Mouse (Mus musculus): ENCODE data around the gene Gm10799. TPM values are rescaled to one million over a fixed set of nuclear protein-coding genes. Genes with fewer than 3 reads are reported as not detected.
"Not testable (repeated sequence)": the region's sequence is repeated elsewhere in the genome, so short reads cannot be mapped to it uniquely, and the experiment has no call there.

The Gm10799 gene
- total RNA-seq, 2 experiments from 2014 or later = not detected

GRCm38 (mm10) chr2:104096256-104096655 is 27.9 kb upstream of the Gm10799 start:
- intact Hi-C loops (cut with DNase I) = no loop called here

DNA sequence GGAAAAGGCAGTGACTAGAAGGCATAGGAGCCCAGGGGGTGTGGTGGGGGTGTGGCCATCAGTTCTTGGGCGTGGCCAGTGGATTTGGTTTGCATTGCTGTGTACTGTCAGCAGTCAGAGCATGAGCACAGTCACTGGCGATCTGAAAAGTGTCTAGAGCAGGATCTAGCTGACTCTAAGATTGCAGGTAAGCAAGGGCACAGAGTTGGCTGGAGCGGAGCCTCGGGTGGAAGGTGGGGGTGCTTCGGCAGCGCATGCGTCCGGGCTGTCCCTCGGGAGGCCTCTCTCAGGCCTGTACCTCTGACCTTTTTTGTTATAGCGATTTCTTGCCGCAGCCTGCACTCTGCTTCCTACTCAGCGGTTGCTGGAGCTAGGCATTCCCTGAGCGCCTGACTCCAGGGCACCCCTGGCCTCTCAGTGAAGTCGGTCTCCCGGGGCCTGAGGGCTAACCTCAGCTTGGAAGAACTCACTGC is 27.4 kb upstream of the Gm10799 start, which contains the start of gene Cd59a:
Cd59a (plus strand) TSS at position 61 of the 473 bp plus-strand sequence.
- intact Hi-C loops (cut with DNase I) = loop anchor here (1.0 kb wide), 1 partner anchor 27 kb away; the partner anchor contains the start of gene Gm10799
- no peak for TF ChIP-seq CTCF (IDR thresholded peaks at IDR 0.05)

More at GRCm38 (mm10) chr2:104096256-104096655, 27.9 kb upstream of the Gm10799 start:
- Histone ChIP-seq H3K4me3 (peak overlapping the region; percentile 48), H3K27ac (peak overlapping the region; percentile 66; the same call in 1 of the 2 replicates)
- DNase-seq (ENCODE audit: extremely low spot score in 1 of 2, low spot score in 2 of 2) = no peak
- no peak for TF ChIP-seq CTCF (IDR thresholded peaks at IDR 0.05)

DNA sequence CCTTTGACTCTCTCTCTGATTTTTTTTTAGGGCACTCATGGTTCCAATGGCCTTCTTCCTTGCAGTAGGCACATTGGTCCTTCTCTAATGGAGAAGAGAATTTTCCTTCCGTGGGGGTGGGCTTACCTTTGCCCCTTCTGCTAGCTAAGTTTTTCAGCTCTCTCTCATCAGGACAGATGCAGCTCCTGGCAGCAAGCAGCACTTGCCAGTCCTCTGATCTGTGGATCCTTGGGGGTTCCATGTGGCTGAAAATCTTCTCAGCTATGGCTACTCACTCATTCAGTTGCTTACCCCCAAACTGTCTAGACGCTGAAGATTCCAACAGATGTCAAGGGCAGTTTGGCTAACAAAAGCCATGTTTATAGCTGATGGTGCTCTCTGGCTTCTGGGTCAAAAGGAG is 25.0 kb upstream of the Gm10799 start:
- no peak for DNase-seq (ENCODE audit: extremely low spot score in 1 of 2, low spot score in 2 of 2)
- no peak overlapping the region for H3K27ac ChIP-seq
- no peak for TF ChIP-seq CTCF (IDR thresholded peaks at IDR 0.05)
- intact Hi-C loops (cut with DNase I) = no loop called here
- H3K4me3 ChIP-seq = no peak overlapping the region

More for the DNA sequence above, 27.4 kb upstream of the Gm10799 start, which contains the start of gene Cd59a:
- Histone ChIP-seq H3K27ac (peak within 1 kb of the TSS; percentile 66), H3K4me3 (peak within 1 kb of the TSS; percentile 48)
- DNase-seq (ENCODE audit: extremely low spot score in 1 of 2, low spot score in 2 of 2) = peak; percentile 35 to 41

GRCm38 (mm10) chr2:104087562-104087961 is 19.2 kb upstream of the Gm10799 start:
- H3K4me3 ChIP-seq; DNase-seq (ENCODE audit: extremely low spot score in 1 of 2, low spot score in 2 of 2); H3K27ac ChIP-seq; intact Hi-C loops (cut with DNase I): not testable (repeated sequence)

GRCm38 (mm10) chr2:104084027-104084426 is 15.7 kb upstream of the Gm10799 start:
- DNase-seq (ENCODE audit: extremely low spot score in 1 of 2, low spot score in 2 of 2); intact Hi-C loops (cut with DNase I); H3K4me3 ChIP-seq; H3K27ac ChIP-seq: not testable (repeated sequence)

DNA sequence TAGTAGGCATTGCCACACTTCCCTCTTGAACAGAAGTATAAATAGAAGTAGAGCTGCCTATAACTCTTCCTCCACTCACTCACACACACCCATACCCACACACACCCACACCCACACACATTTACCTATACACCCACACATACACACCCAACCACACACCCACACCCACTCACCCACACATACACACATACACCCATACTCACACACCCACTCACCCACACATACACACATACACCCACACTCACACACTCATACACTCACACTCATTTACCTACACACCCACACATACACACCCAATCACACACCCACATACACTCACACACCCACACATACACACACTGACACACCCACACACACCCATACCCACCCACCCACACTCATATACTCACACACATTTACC is 14.1 kb upstream of the Gm10799 start:
- Histone ChIP-seq H3K27ac (no peak overlapping the region), H3K4me3 (no peak overlapping the region)
- no peak for TF ChIP-seq CTCF (IDR thresholded peaks at IDR 0.05)
- no peak for DNase-seq (ENCODE audit: extremely low spot score in 1 of 2, low spot score in 2 of 2)
- intact Hi-C loops (cut with DNase I) = no loop called here

- intact Hi-C loops (cut with DNase I); H3K4me3 ChIP-seq; H3K27ac ChIP-seq; DNase-seq (ENCODE audit: extremely low spot score in 1 of 2, low spot score in 2 of 2): not testable (repeated sequence)
Measured at GRCm38 (mm10) chr2:104081436-104082050, 13.2 kb upstream of the Gm10799 start.

- intact Hi-C loops (cut with DNase I); H3K4me3 ChIP-seq; H3K27ac ChIP-seq; DNase-seq (ENCODE audit: extremely low spot score in 1 of 2, low spot score in 2 of 2): not testable (repeated sequence)
Measured at GRCm38 (mm10) chr2:104078285-104078684, 9.9 kb upstream of the Gm10799 start.

GRCm38 (mm10) chr2:104069704-104070185 is 1.4 kb upstream of the Gm10799 start, which contains the start of gene Cd59b:
TSS of gene Cd59b (plus strand) at chr2:104069849.
- intact Hi-C loops (cut with DNase I) = no loop called here
- Histone ChIP-seq H3K4me3 (peak within 1 kb of the TSS; percentile 16), H3K27ac (no peak within 1 kb of the TSS)
- no peak for TF ChIP-seq CTCF (IDR thresholded peaks at IDR 0.05)
- DNase-seq (ENCODE audit: extremely low spot score in 1 of 2, low spot score in 2 of 2) = no peak

GRCm38 (mm10) chr2:104065526-104065925 is 2.8 kb downstream of the Gm10799 start, which contains the start of gene Gm10912:
TSS of gene Gm10912 (plus strand) at chr2:104065826.
- intact Hi-C loops (cut with DNase I); H3K27ac ChIP-seq; DNase-seq (ENCODE audit: extremely low spot score in 1 of 2, low spot score in 2 of 2); H3K4me3 ChIP-seq: not testable (repeated sequence)

- no peak for TF ChIP-seq CTCF (IDR thresholded peaks at IDR 0.05)
- intact Hi-C loops (cut with DNase I) = no loop called here
- H3K27ac ChIP-seq = no peak overlapping the region
- DNase-seq (ENCODE audit: extremely low spot score in 1 of 2, low spot score in 2 of 2) = no peak
- H3K4me3 ChIP-seq = no peak overlapping the region
Measured at GRCm38 (mm10) chr2:104064152-104064551, 4.2 kb downstream of the Gm10799 start.

DNA sequence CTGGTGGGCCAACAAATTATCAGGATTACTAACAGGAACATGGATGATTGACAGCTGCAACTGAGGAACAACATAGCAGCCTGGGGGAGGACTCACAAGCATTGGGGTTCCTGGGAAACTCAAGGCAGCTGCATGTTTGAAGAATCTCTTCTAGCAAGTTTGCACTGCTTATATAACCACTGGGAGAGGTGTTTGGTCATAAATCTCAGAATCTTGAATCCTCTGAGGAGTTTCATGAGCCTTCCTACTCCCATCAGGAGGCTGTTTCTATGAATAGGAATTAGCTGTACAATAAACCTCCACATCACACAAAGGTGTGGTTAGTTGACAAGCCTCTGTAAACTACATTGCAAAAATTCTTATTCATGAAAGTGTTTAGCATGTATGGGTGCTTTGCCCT is 5.7 kb downstream of the Gm10799 start:
- DNase-seq (ENCODE audit: extremely low spot score in 1 of 2, low spot score in 2 of 2) = no peak
- TF ChIP-seq CTCF (IDR thresholded peaks at IDR 0.05) = no peak
- no peak overlapping the region for H3K4me3 ChIP-seq
- H3K27ac ChIP-seq = no peak overlapping the region
- intact Hi-C loops (cut with DNase I) = no loop called here

DNA sequence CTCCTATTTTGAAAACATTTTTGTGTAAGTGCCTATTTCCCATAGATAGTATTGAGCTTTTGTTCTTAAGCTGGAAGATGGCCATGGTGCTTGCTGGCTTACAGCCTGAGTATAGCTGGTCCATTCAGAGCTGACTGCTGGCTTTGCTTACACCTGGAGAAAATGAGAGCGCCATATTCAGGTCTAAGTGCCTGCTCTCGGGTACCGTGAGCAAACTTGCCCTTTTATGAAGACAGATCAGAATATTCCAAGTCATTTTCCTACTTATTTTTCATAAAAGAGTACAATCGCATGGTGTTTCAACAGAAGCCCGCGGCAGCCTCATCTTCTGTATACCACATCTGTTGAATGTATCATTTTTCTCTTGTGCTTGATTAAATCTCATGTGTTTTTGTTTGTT is 7.4 kb downstream of the Gm10799 start:
- no peak for TF ChIP-seq CTCF (IDR thresholded peaks at IDR 0.05)
- Histone ChIP-seq H3K27ac (peak overlapping the region; percentile 8; the same call in 1 of the 2 replicates), H3K4me3 (no peak overlapping the region)
- intact Hi-C loops (cut with DNase I) = no loop called here
- DNase-seq (ENCODE audit: extremely low spot score in 1 of 2, low spot score in 2 of 2) = no peak

Measured in left cerebral cortex, adult 2 months (tissue).